Mouse (Mus musculus): Measurements from ENCODE around the gene Arid3c.
"Not testable (repeated sequence)": the region's sequence is repeated elsewhere in the genome, so short reads cannot be mapped to it uniquely, and the experiment has no call there.

- not testable (repeated sequence) for TF ChIP-seq GATA1 (IDR thresholded peaks at IDR 0.05; ENCODE audit: borderline replicate concordance, low read length); FLI1 (IDR thresholded peaks at IDR 0.05; ENCODE audit: low read length)
These were observed 37.4 kb downstream of the Arid3c start for GRCm38 (mm10) chr4:41693511-41693910.
